Mouse (Mus musculus) bone marrow, adult 2 months (tissue): ENCODE results near the gene Mrgprg.

ENCODE experiments used
- CTCF ChIP-seq: fragments of 200-500 bp; IDR thresholded peaks from 2 replicates; pipeline ENCODE4 v1.5.1; 2011; ENCODE audit warnings: low read length, control low read depth; ENCODE audit not compliant: control insufficient read depth, insufficient read depth
- POLR2A ChIP-seq: fragments of 200-500 bp; IDR thresholded peaks from 2 replicates; pipeline ENCODE4 v1.6.1; 2011; ENCODE audit warnings: low read depth, mild to moderate bottlenecking, control low read depth, low read length, borderline replicate concordance; ENCODE audit not compliant: control insufficient read depth

GRCm38 (mm10) chr7:143764876-143765530, 1.8 kb downstream of the Mrgprg start:
- no peak for TF ChIP-seq CTCF
- TF ChIP-seq POLR2A, result no peak
